Mouse (Mus musculus) small intestine, adult 2 months (tissue): Measurements from ENCODE around the gene Prr36.

Experiments used
- CTCF ChIP-seq: fragments of 200-500 bp; IDR thresholded peaks from 2 replicates; pipeline ENCODE4 v1.5.1; 2012; ENCODE audit warnings: low read depth, mild to moderate bottlenecking, control low read depth, inconsistent platforms, low read length, moderate library complexity, mixed read lengths; ENCODE audit not compliant: insufficient replicate concordance, insufficient read length; ENCODE audit errors: extremely low read depth
- POLR2A ChIP-seq: fragments of 200-500 bp; IDR thresholded peaks from 2 replicates; pipeline ENCODE4 v1.6.1; 2012; ENCODE audit warnings: low read depth, mild to moderate bottlenecking, control low read depth, inconsistent platforms, low read length, moderate library complexity

DNA sequence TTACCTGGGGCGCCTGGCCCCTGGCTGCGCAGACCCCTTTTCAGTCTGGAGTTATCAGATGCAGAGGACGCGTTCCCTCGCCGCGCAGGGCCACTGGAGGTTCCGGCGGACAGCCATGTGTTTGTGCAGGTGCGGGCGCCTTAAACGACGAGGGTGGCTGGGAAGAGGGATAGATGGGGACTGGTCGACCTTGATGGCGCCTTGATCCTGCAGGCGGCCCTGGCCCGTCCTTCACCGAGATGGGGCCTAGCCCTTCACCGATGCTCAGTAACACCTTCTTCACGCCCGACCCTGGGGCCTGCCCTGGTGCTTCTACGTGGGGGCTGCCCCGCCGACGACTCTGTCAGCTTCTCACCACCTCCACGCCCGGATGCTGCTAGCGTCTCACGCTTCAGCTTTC, 32.0 kb upstream of the Prr36 start:
- TF ChIP-seq POLR2A (no peak), CTCF (no peak)
